Mouse (Mus musculus) liver, embryonic 14.5 days (tissue): ENCODE results near the gene Sort1. TPM values are rescaled to one million over a fixed set of nuclear protein-coding genes. Genes with fewer than 3 reads are reported as not detected.

ENCODE experiments used
- ATAC-seq: fragments of 200-750 bp; cut with Nextera tagmentation; 2 replicates; pipeline ENCODE4 v1.8.0; 2017; ENCODE audit warnings: moderate number of reproducible peaks, mild to moderate bottlenecking, moderate library complexity; ENCODE audit not compliant: insufficient read depth
- DNase-seq, 3 experiments: peaks; one replicate each; pipeline ENCODE4 v3.0.0-alpha.2; 2012 to 2013; ENCODE audit warnings: low read depth in 3 of 3, low spot score in 3 of 3
- H3K27ac ChIP-seq: fragments of 300-500 bp; sonication (generic); 2 replicates; pipeline ENCODE4 v1.5.1; 2014; ENCODE audit warnings: moderate library complexity, mild to moderate bottlenecking, control low read depth, inconsistent platforms
- H3K27me3 ChIP-seq: fragments of 300-500 bp; sonication (generic); 2 replicates; pipeline ENCODE4 v1.6.1; 2014; ENCODE audit warnings: mild to moderate bottlenecking, low read length, moderate library complexity; ENCODE audit not compliant: control insufficient read depth, insufficient read depth
- H3K36me3 ChIP-seq: fragments of 300-500 bp; sonication (generic); replicated peaks from 2 replicates; pipeline ENCODE4 v1.6.1; 2014; ENCODE audit warnings: low read depth; ENCODE audit not compliant: control insufficient read depth, insufficient read depth
- H3K4me1 ChIP-seq, 2 experiments: fragments of 200-500 bp in 1 of 2; fragments of 300-500 bp in 1 of 2; sonication (generic) in 1 of 2; replicated peaks; 2 replicates each; pipeline ENCODE4 v1.6.1; 2012 to 2014; ENCODE audit warnings: antibody characterized with exemption in 1 of 2, inconsistent platforms in 1 of 2, low read length in 1 of 2; ENCODE audit not compliant: control insufficient read depth in 2 of 2, insufficient read depth in 2 of 2
- H3K4me2 ChIP-seq: fragments of 300-500 bp; sonication (generic); 2 replicates; pipeline ENCODE4 v1.6.1; 2014; ENCODE audit warnings: low read depth, mild to moderate bottlenecking, control low read depth, moderate library complexity
- H3K4me3 ChIP-seq, 2 experiments: fragments of 200-500 bp in 1 of 2; fragments of 300-500 bp in 1 of 2; sonication (generic) in 1 of 2; 2 replicates each; pipeline ENCODE4 v1.5.1; 2012 to 2014; ENCODE audit warnings: low read depth in 2 of 2, low read length in 2 of 2, mild to moderate bottlenecking in 2 of 2, control low read depth in 1 of 2, inconsistent platforms in 1 of 2, moderate library complexity in 1 of 2; ENCODE audit not compliant: insufficient read depth in 1 of 2
- H3K9ac ChIP-seq: fragments of 300-500 bp; sonication (generic); replicated peaks from 2 replicates; pipeline ENCODE4 v1.6.1; 2014; ENCODE audit warnings: mild to moderate bottlenecking, control low read depth, moderate library complexity
- H3K9me3 ChIP-seq: fragments of 300-500 bp; sonication (generic); 2 replicates; pipeline ENCODE4 v1.6.1; 2016; ENCODE audit warnings: low read length, mixed read lengths; ENCODE audit not compliant: control insufficient read depth
- CTCF ChIP-seq: IDR thresholded peaks from 2 replicates; pipeline ENCODE4 v1.5.1; 2016; ENCODE audit warnings: antibody characterized with exemption, low read depth, control low read depth
- EP300 ChIP-seq: IDR thresholded peaks from 2 replicates; pipeline ENCODE4 v1.6.1; 2016; ENCODE audit warnings: antibody characterized with exemption, low read depth
- WGBS: fragments of 180-500 bp; shearing (Covaris S2); extraction: QIAGEN DNeasy Blood & Tissue Kit; methylation state at CpG from one replicate; pipeline ENCODE4 v1.1.7; 2014; ENCODE audit not compliant: insufficient replicate concordance; 5-methylcytosine and 5-hydroxymethylcytosine counted together
- polyA plus RNA-seq, 2 experiments: library from polyadenylated mRNA; depleted of rRNA in 1 of 2; stranded (reverse) in 1 of 2; unstranded in 1 of 2; fragments of >200 nt; fragmentation: Nextera tagmentation in 1 of 2; extraction: Ambion mirVana in 1 of 2; gene quantifications; 2 replicates each; pipeline versions ENCODE4 v1.2.1 to v1.2.3; 2012 to 2014

Gene Sort1
- polyA plus RNA-seq, 2 experiments = 3.0 to 3.9 TPM

DNA sequence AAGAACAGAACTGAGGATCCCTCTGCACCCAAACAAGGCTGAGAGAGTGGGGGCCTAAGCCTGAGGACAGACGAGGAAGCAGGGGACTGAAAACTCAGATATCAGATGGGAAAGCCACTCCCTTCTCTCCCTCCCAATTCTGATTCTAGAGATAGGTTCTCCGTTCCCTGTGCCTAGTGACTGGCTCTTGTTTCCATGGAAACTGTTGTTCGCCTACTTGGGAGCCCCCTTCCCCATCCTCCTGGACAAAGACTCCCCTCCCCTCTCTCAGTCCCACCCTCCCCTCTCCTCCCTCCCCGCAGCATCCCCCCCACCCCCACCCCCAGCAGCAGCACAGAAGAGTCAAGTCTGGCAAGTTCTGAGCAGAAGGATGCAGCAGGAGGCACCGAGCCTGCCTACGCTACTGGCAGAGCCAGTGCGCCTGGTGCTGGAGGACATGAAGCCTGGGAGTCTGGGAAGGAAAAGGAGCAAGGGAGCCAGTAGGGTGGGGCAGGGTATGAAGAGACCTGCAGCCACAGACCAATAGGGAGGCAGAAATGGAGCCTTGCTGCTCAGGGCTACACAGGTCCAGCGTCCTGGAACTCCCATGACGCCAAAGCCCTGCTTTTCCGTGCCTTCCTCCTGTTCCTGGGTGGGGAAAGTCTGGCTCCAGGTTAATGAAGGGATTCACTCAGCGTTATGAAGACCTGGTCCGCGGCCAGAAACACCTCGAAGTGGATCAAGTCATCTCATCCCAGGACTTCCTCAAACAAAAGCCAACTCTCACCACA lies 121.8 kb downstream of the Sort1 start:
- Histone ChIP-seq H3K9ac (no peak overlapping the region), H3K4me2 (no peak overlapping the region), H3K4me3 (no peak overlapping the region), H3K4me1 (no peaks in the 10 kb centered on the region), H3K9me3 (no peaks in the 10 kb centered on the region), H3K27me3 (no peaks in the 10 kb centered on the region), H3K36me3 (no peaks in the 10 kb centered on the region), H3K27ac (no peak overlapping the region)
- ATAC-seq = no peak
- DNase-seq = no peak
- no peak for TF ChIP-seq CTCF
- TF ChIP-seq EP300 = no peak
- 53% methylated on average over 14 of the region's 14 CpGs for WGBS

- Histone ChIP-seq H3K9me3 (no peaks in the 10 kb centered on the region), H3K9ac (no peak overlapping the region), H3K27ac (no peak overlapping the region), H3K4me2 (no peak overlapping the region), H3K4me1 (no peaks in the 10 kb centered on the region), H3K36me3 (no peaks in the 10 kb centered on the region), H3K27me3 (no peaks in the 10 kb centered on the region), H3K4me3 (no peak overlapping the region)
- DNase-seq = no peak
- TF ChIP-seq CTCF (no peak), EP300 (no peak)
- 76% methylated on average over 24 of the region's 24 CpGs for WGBS
- ATAC-seq = no peak
Observed at GRCm38 (mm10) chr3:108406306-108406885, 122.5 kb downstream of the Sort1 start.

DNA sequence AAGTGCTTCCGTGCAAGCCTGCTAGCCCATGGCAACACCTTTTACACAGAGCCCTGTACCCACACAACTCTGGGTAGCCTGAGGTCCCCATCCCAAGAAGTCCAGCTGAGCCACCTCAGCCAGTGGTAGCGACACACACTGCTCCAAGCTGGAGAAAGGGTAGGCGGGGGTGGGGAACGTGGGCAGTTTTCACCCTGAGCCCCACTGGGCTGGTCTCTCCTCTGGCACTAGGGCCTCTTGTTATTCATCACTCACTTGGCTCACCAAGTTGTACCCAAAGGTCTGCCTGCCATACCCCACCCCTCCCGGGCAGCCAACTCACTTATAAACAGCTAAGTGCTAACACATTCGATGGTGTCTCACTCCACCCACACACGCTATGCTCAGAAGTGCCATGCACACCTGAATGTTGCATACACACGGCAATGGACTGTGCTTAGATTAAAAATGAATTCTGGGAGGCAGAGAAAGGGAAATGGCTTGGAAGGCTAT lies 124.7 kb downstream of the Sort1 start:
- H3K27ac ChIP-seq = no peak overlapping the region
- no peaks in the 10 kb centered on the region for H3K9me3 ChIP-seq
- no peak for TF ChIP-seq EP300
- no peak overlapping the region for H3K9ac ChIP-seq
- no peaks in the 10 kb centered on the region for H3K36me3 ChIP-seq
- ATAC-seq (no peak), DNase-seq (no peak)
- no peaks in the 10 kb centered on the region for H3K27me3 ChIP-seq
- no peaks in the 10 kb centered on the region for H3K4me1 ChIP-seq
- no peak overlapping the region for H3K4me3 ChIP-seq
- 77% methylated on average over 8 of the region's 8 CpGs for WGBS
- H3K4me2 ChIP-seq = no peak overlapping the region

- no peak overlapping the region for H3K9ac ChIP-seq
- 0 out of 2 replicates have a peak, but pooled peaks cover 2% of the 10 kb centered on the region for H3K9me3 ChIP-seq
- ATAC-seq (no peak), DNase-seq (no peak)
- H3K4me2 ChIP-seq = no peak overlapping the region
- no peaks in the 10 kb centered on the region for H3K4me1 ChIP-seq
- WGBS = 43% methylated on average over 8 of the region's 8 CpGs
- peaks cover 1% of the 10 kb centered on the region for H3K27me3 ChIP-seq
- H3K4me3 ChIP-seq = no peak overlapping the region
- H3K27ac ChIP-seq = no peak overlapping the region
- TF ChIP-seq EP300 = no peak
- TF ChIP-seq CTCF = no peak
- no peaks in the 10 kb centered on the region for H3K36me3 ChIP-seq
Observed at GRCm38 (mm10) chr3:108409656-108410358, 125.9 kb downstream of the Sort1 start.

DNA sequence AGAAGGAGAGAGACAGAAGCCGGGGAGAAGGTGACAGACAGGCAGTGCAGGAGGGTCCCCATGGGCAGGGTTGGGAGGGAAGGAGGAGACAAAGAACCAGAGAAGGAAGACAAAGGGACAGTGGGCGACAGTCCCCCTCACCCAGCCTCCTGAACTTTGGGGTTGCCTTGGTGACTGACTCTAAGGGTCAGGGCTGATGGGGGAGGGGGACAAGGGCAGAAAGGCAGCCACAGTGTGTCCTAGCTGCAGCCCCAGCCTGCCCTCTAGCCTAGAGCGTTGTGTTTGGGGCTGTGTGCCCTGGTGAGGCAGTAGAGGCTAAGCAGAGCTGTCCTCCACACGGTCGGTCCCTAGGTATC lies 126.5 kb downstream of the Sort1 start:
- H3K9ac ChIP-seq = no peak overlapping the region
- ATAC-seq (no peak), DNase-seq (no peak)
- H3K4me3 ChIP-seq = no peak overlapping the region
- H3K9me3 ChIP-seq = 0 out of 2 replicates have a peak, but pooled peaks cover 2% of the 10 kb centered on the region
- no peak overlapping the region for H3K4me2 ChIP-seq
- no peak overlapping the region for H3K27ac ChIP-seq
- H3K4me1 ChIP-seq = no peaks in the 10 kb centered on the region
- 45% methylated on average over 5 of the region's 5 CpGs for WGBS
- no peaks in the 10 kb centered on the region for H3K36me3 ChIP-seq
- H3K27me3 ChIP-seq = peaks cover 7% of the 10 kb centered on the region
- TF ChIP-seq CTCF = no peak
- TF ChIP-seq EP300 = no peak

Other genes starting within 250 kb of the Sort1 start
- 11.7 and 11.9 TPM in 2 replicates for gene Gstm4, start 239.2 kb upstream of the Sort1 start, polyA plus RNA-seq (2012; rRNA removed)
- gene Gstm4, start 239.2 kb upstream of the Sort1 start, polyA plus RNA-seq (2014; fragmentation: Nextera tagmentation; extraction: Ambion mirVana) = 17.3 and 17.7 TPM in 2 replicates
- 40.9 and 49.6 TPM in 2 replicates for gene Ampd2, start 197.4 kb upstream of the Sort1 start, polyA plus RNA-seq (2012; rRNA removed)
- 34.3 and 37.8 TPM in 2 replicates for gene Ampd2, start 197.4 kb upstream of the Sort1 start, polyA plus RNA-seq (2014; fragmentation: Nextera tagmentation; extraction: Ambion mirVana)
- gene Gnat2, start 191.3 kb upstream of the Sort1 start, polyA plus RNA-seq (2012; rRNA removed) = 0.60 and 1.4 TPM in 2 replicates
- 1.8 and 2.5 TPM in 2 replicates for gene Gnat2, start 191.3 kb upstream of the Sort1 start, polyA plus RNA-seq (2014; fragmentation: Nextera tagmentation; extraction: Ambion mirVana)
- 18.4 and 28.7 TPM in 2 replicates for gene Gnai3, start 137.9 kb upstream of the Sort1 start, polyA plus RNA-seq (2012; rRNA removed)
- gene Gnai3, start 137.9 kb upstream of the Sort1 start, polyA plus RNA-seq (2014; fragmentation: Nextera tagmentation; extraction: Ambion mirVana) = 57.4 and 58.0 TPM in 2 replicates
- gene Gpr61, start 129.2 kb upstream of the Sort1 start, polyA plus RNA-seq (2012; rRNA removed) = not detected in 2 replicates
- gene Gpr61, start 129.2 kb upstream of the Sort1 start, polyA plus RNA-seq (2014; fragmentation: Nextera tagmentation; extraction: Ambion mirVana) = 0.04 TPM in 1 of 2 replicates, not detected in the other
- 0.45 and 0.60 TPM in 2 replicates for gene Amigo1, start 97.7 kb upstream of the Sort1 start, polyA plus RNA-seq (2012; rRNA removed)
- 0.49 and 0.56 TPM in 2 replicates for gene Amigo1, start 97.7 kb upstream of the Sort1 start, polyA plus RNA-seq (2014; fragmentation: Nextera tagmentation; extraction: Ambion mirVana)
- 1.4 and 1.5 TPM in 2 replicates for gene Cyb561d1, start 82.9 kb upstream of the Sort1 start, polyA plus RNA-seq (2012; rRNA removed)
- gene Cyb561d1, start 82.9 kb upstream of the Sort1 start, polyA plus RNA-seq (2014; fragmentation: Nextera tagmentation; extraction: Ambion mirVana) = 1.4 and 1.6 TPM in 2 replicates
- gene Atxn7l2, start 73.1 kb upstream of the Sort1 start, polyA plus RNA-seq (2012; rRNA removed) = 2.2 TPM in 2 replicates
- gene Atxn7l2, start 73.1 kb upstream of the Sort1 start, polyA plus RNA-seq (2014; fragmentation: Nextera tagmentation; extraction: Ambion mirVana) = 1.7 and 2.0 TPM in 2 replicates
- gene Sypl2, start 57.4 kb upstream of the Sort1 start, polyA plus RNA-seq (2012; rRNA removed) = 0.02 TPM in 2 replicates
- gene Sypl2, start 57.4 kb upstream of the Sort1 start, polyA plus RNA-seq (2014; fragmentation: Nextera tagmentation; extraction: Ambion mirVana) = not detected in 2 replicates
- 70.6 and 93.8 TPM in 2 replicates for gene Psma5, start 27.2 kb upstream of the Sort1 start, polyA plus RNA-seq (2012; rRNA removed)
- gene Psma5, start 27.2 kb upstream of the Sort1 start, polyA plus RNA-seq (2014; fragmentation: Nextera tagmentation; extraction: Ambion mirVana) = 192 and 201 TPM in 2 replicates
- gene Mybphl, start 80.8 kb downstream of the Sort1 start, polyA plus RNA-seq (2012; rRNA removed) = 0.17 and 0.20 TPM in 2 replicates
- gene Mybphl, start 80.8 kb downstream of the Sort1 start, polyA plus RNA-seq (2014; fragmentation: Nextera tagmentation; extraction: Ambion mirVana) = 0.10 and 0.39 TPM in 2 replicates
- 18.3 and 20.3 TPM in 2 replicates for gene Psrc1, start 99.8 kb downstream of the Sort1 start, polyA plus RNA-seq (2012; rRNA removed)
- 12.3 and 15.7 TPM in 2 replicates for gene Psrc1, start 99.8 kb downstream of the Sort1 start, polyA plus RNA-seq (2014; fragmentation: Nextera tagmentation; extraction: Ambion mirVana)
- 0.38 and 0.64 TPM in 2 replicates for gene Celsr2, start 131.5 kb downstream of the Sort1 start, polyA plus RNA-seq (2012; rRNA removed)
- gene Celsr2, start 131.5 kb downstream of the Sort1 start, polyA plus RNA-seq (2014; fragmentation: Nextera tagmentation; extraction: Ambion mirVana) = 0.22 and 0.27 TPM in 2 replicates
- 23.8 and 39.9 TPM in 2 replicates for gene Sars, start 161.1 kb downstream of the Sort1 start, polyA plus RNA-seq (2012; rRNA removed)
- gene Sars, start 161.1 kb downstream of the Sort1 start, polyA plus RNA-seq (2014; fragmentation: Nextera tagmentation; extraction: Ambion mirVana) = 76.1 and 81.4 TPM in 2 replicates